Mouse (Mus musculus) liver, embryonic 11.5 days (tissue): ENCODE data around the gene Sec24c. TPM values are rescaled to one million over a fixed set of nuclear protein-coding genes. Genes with fewer than 3 reads are reported as not detected.

Experiments
- ATAC-seq: fragments of 200-750 bp; cut with Nextera tagmentation; replicated peaks from 2 replicates; pipeline ENCODE4 v1.8.0; 2017; ENCODE audit warnings: moderate number of reproducible peaks, mild to moderate bottlenecking, moderate TSS enrichment, moderate library complexity; ENCODE audit not compliant: low FRiP score
- DNase-seq: peaks from one replicate; pipeline ENCODE4 v3.0.0-alpha.2; 2017; ENCODE audit warnings: low spot score
- H3K27ac ChIP-seq: fragments of 300-500 bp; sonication (generic); 2 replicates; pipeline ENCODE4 v1.5.1; 2014; ENCODE audit warnings: mild to moderate bottlenecking, low read depth, low read length, control low read depth
- H3K27me3 ChIP-seq: fragments of 300-500 bp; sonication (generic); replicated peaks from 2 replicates; pipeline ENCODE4 v1.6.1; 2014; ENCODE audit warnings: low read length, mixed read lengths; ENCODE audit not compliant: control insufficient read depth, insufficient read depth
- H3K36me3 ChIP-seq: fragments of 300-500 bp; sonication (generic); 2 replicates; pipeline ENCODE4 v1.6.1; 2014; ENCODE audit warnings: mild to moderate bottlenecking, low read length, moderate library complexity, mixed read lengths; ENCODE audit not compliant: control insufficient read depth, insufficient read depth
- H3K4me1 ChIP-seq: fragments of 300-500 bp; sonication (generic); replicated peaks from 2 replicates; pipeline ENCODE4 v1.6.1; 2014; ENCODE audit warnings: low read length, mixed read lengths; ENCODE audit not compliant: control insufficient read depth, insufficient read depth
- H3K4me2 ChIP-seq: fragments of 300-500 bp; sonication (generic); 2 replicates; pipeline ENCODE4 v1.6.1; 2014; ENCODE audit warnings: mild to moderate bottlenecking, control low read depth, moderate library complexity
- H3K4me3 ChIP-seq: fragments of 300-500 bp; sonication (generic); 2 replicates; pipeline ENCODE4 v1.5.1; 2014; ENCODE audit warnings: low read depth, low read length, control low read depth
- H3K9ac ChIP-seq: fragments of 300-500 bp; sonication (generic); 2 replicates; pipeline ENCODE4 v1.6.1; 2014; ENCODE audit warnings: low read depth, low read length, control low read depth
- H3K9me3 ChIP-seq: fragments of 300-500 bp; sonication (generic); 2 replicates; pipeline ENCODE4 v1.6.1; 2016; ENCODE audit warnings: low read length, inconsistent platforms, mixed read lengths; ENCODE audit not compliant: control insufficient read depth
- WGBS: fragments of 180-500 bp; shearing (Covaris S2); extraction: QIAGEN DNeasy Blood & Tissue Kit; methylation state at CpG from one replicate; pipeline ENCODE4 v1.1.7; 2014; 5-methylcytosine and 5-hydroxymethylcytosine counted together
- polyA plus RNA-seq: library from polyadenylated mRNA; unstranded; fragments of >200 nt; fragmentation: Nextera tagmentation; extraction: Ambion mirVana; gene quantifications from 2 replicates; pipeline ENCODE4 v1.2.1, GENCODE M21; 2014

Gene Sec24c
- polyA plus RNA-seq, 1 experiment from 2014 or later = 85.5 TPM

GRCm38 (mm10) chr14:20655731-20656130, 18.4 kb upstream of the Sec24c start:
- Histone ChIP-seq H3K9ac (no peak overlapping the region), H3K36me3 (no peaks in the 10 kb centered on the region), H3K4me3 (no peak overlapping the region), H3K27me3 (no peaks in the 10 kb centered on the region), H3K9me3 (no peaks in the 10 kb centered on the region), H3K27ac (no peak overlapping the region), H3K4me2 (no peak overlapping the region), H3K4me1 (no peaks in the 10 kb centered on the region)
- DNase-seq = no peak
- 73% methylated on average over 9 of the region's 9 CpGs for WGBS
- no peak for ATAC-seq

- Histone ChIP-seq H3K36me3 (no peaks in the 10 kb centered on the region), H3K4me1 (peaks cover 2% of the 10 kb centered on the region; the same call in 1 of the 2 replicates), H3K9ac (peak within 1 kb of the TSS; percentile 9; the same call in 1 of the 2 replicates), H3K27me3 (peaks cover 3% of the 10 kb centered on the region), H3K27ac (no peak within 1 kb of the TSS), H3K4me3 (no peak within 1 kb of the TSS), H3K4me2 (no peak within 1 kb of the TSS), H3K9me3 (no peaks in the 10 kb centered on the region)
- WGBS = 56% methylated on average over 11 of the region's 11 CpGs
- DNase-seq = no peak
- ATAC-seq = no peak
These were observed 17.7 kb upstream of the Sec24c start, which contains the start of gene Myoz1 for GRCm38 (mm10) chr14:20656361-20656760. Gene Myoz1 (minus strand): TSS chr14:20656540.

GRCm38 (mm10) chr14:20658326-20658725, 15.8 kb upstream of the Sec24c start:
- Histone ChIP-seq H3K4me1 (peaks cover 10% of the 10 kb centered on the region), H3K9me3 (no peaks in the 10 kb centered on the region), H3K9ac (no peak overlapping the region), H3K4me3 (no peak overlapping the region), H3K27ac (no peak overlapping the region), H3K36me3 (no peaks in the 10 kb centered on the region), H3K27me3 (peaks cover 23% of the 10 kb centered on the region), H3K4me2 (no peak overlapping the region)
- DNase-seq = no peak
- no peak for ATAC-seq

- H3K4me2 ChIP-seq = no peak overlapping the region
- H3K36me3 ChIP-seq = no peaks in the 10 kb centered on the region
- no peaks in the 10 kb centered on the region for H3K9me3 ChIP-seq
- no peak overlapping the region for H3K27ac ChIP-seq
- DNase-seq (no peak), ATAC-seq (no peak)
- H3K9ac ChIP-seq = no peak overlapping the region
- peaks cover 26% of the 10 kb centered on the region for H3K27me3 ChIP-seq
- H3K4me3 ChIP-seq = no peak overlapping the region
- peaks cover 10% of the 10 kb centered on the region for H3K4me1 ChIP-seq
- 81% methylated on average over 6 of the region's 6 CpGs for WGBS
These were observed 15.2 kb upstream of the Sec24c start for GRCm38 (mm10) chr14:20658902-20659301.

GRCm38 (mm10) chr14:20659687-20660086, 14.4 kb upstream of the Sec24c start:
- Histone ChIP-seq H3K9ac (no peak overlapping the region), H3K4me1 (peaks cover 10% of the 10 kb centered on the region), H3K27me3 (peaks cover 31% of the 10 kb centered on the region), H3K36me3 (no peaks in the 10 kb centered on the region), H3K4me3 (no peak overlapping the region), H3K27ac (no peak overlapping the region), H3K9me3 (no peaks in the 10 kb centered on the region), H3K4me2 (no peak overlapping the region)
- DNase-seq (no peak), ATAC-seq (no peak)
- WGBS = 93% methylated on average over 7 of the region's 7 CpGs

- DNase-seq = peak; percentile 84
- H3K4me3 ChIP-seq = peak overlapping the region; percentile 68
- peak overlapping the region; percentile 60 for H3K9ac ChIP-seq
- peaks cover 10% of the 10 kb centered on the region for H3K4me1 ChIP-seq
- no peaks in the 10 kb centered on the region for H3K36me3 ChIP-seq
- ATAC-seq = peak; percentile 80
- H3K27ac ChIP-seq = peak overlapping the region; percentile 48
- H3K27me3 ChIP-seq = peaks cover 37% of the 10 kb centered on the region
- 2% methylated on average over 52 of the region's 52 CpGs for WGBS
- peak overlapping the region; percentile 98 for H3K4me2 ChIP-seq
- no peaks in the 10 kb centered on the region for H3K9me3 ChIP-seq
These were observed 13.1 kb upstream of the Sec24c start for GRCm38 (mm10) chr14:20660827-20661660.

- H3K9ac ChIP-seq = peak overlapping the region; percentile 60
- H3K27ac ChIP-seq = peak overlapping the region; percentile 48
- H3K9me3 ChIP-seq = no peaks in the 10 kb centered on the region
- peak overlapping the region; percentile 98 for H3K4me2 ChIP-seq
- DNase-seq = peak; percentile 34
- peaks cover 37% of the 10 kb centered on the region for H3K27me3 ChIP-seq
- ATAC-seq = peak; percentile 26; the same call in 1 of the 2 replicates
- peak overlapping the region; percentile 68 for H3K4me3 ChIP-seq
- peaks cover 10% of the 10 kb centered on the region for H3K4me1 ChIP-seq
- WGBS = 14% methylated on average over 19 of the region's 19 CpGs
- H3K36me3 ChIP-seq = no peaks in the 10 kb centered on the region
These were observed 12.3 kb upstream of the Sec24c start for GRCm38 (mm10) chr14:20661661-20662331.

- Histone ChIP-seq H3K27ac (no peak overlapping the region), H3K27me3 (peaks cover 37% of the 10 kb centered on the region)
These were observed 11.4 kb upstream of the Sec24c start for GRCm38 (mm10) chr14:20662740-20663139.

More at GRCm38 (mm10) chr14:20662740-20663139, 11.4 kb upstream of the Sec24c start:
- no peak overlapping the region for H3K9ac ChIP-seq
- no peaks in the 10 kb centered on the region for H3K9me3 ChIP-seq
- no peak overlapping the region for H3K4me3 ChIP-seq
- H3K36me3 ChIP-seq = no peaks in the 10 kb centered on the region
- no peak overlapping the region for H3K4me2 ChIP-seq
- DNase-seq = no peak
- H3K4me1 ChIP-seq = peaks cover 10% of the 10 kb centered on the region
- WGBS = 68% methylated on average over 3 of the region's 3 CpGs
- no peak for ATAC-seq
